Mouse (Mus musculus) neural tube, embryonic 11.5 days (tissue): ENCODE results near the gene Dzip1l. TPM values are rescaled to one million over a fixed set of nuclear protein-coding genes. Genes with fewer than 3 reads are reported as not detected.
"Not testable (repeated sequence)": the region's sequence is repeated elsewhere in the genome, so short reads cannot be mapped to it uniquely, and the experiment has no call there.

Experiments used
- ATAC-seq: fragments of 200-750 bp; cut with Nextera tagmentation; 2 replicates; pipeline ENCODE4 v1.8.0; 2017; ENCODE audit warnings: moderate number of reproducible peaks, mild to moderate bottlenecking, moderate TSS enrichment, moderate library complexity; ENCODE audit not compliant: insufficient read depth, low FRiP score, low TSS enrichment
- DNase-seq: peaks from one replicate; pipeline ENCODE4 v3.0.0-alpha.2; 2015; ENCODE audit warnings: low spot score
- H3K27ac ChIP-seq: fragments of 300-500 bp; sonication (generic); 2 replicates; pipeline ENCODE4 v1.5.1; 2014; ENCODE audit warnings: low read depth, mild to moderate bottlenecking, low read length
- H3K27me3 ChIP-seq: fragments of 300-500 bp; sonication (generic); 2 replicates; pipeline ENCODE4 v1.6.1; 2014; ENCODE audit warnings: mild to moderate bottlenecking, low read length, mixed read lengths; ENCODE audit not compliant: control insufficient read depth, insufficient read depth
- H3K36me3 ChIP-seq: fragments of 300-500 bp; sonication (generic); 2 replicates; pipeline ENCODE4 v1.6.1; 2014; ENCODE audit warnings: mild to moderate bottlenecking, low read length, moderate library complexity, mixed read lengths; ENCODE audit not compliant: control insufficient read depth, insufficient read depth
- H3K4me1 ChIP-seq: fragments of 300-500 bp; sonication (generic); 2 replicates; pipeline ENCODE4 v1.6.1; 2014; ENCODE audit warnings: low read length, mixed read lengths; ENCODE audit not compliant: control insufficient read depth, insufficient read depth
- H3K4me2 ChIP-seq: fragments of 300-500 bp; sonication (generic); 2 replicates; pipeline ENCODE4 v1.6.1; 2014; ENCODE audit warnings: low read depth, mild to moderate bottlenecking, moderate library complexity
- H3K4me3 ChIP-seq: fragments of 300-500 bp; sonication (generic); 2 replicates; pipeline ENCODE4 v1.5.1; 2014; ENCODE audit warnings: low read depth, low read length
- H3K9ac ChIP-seq: fragments of 300-500 bp; sonication (generic); 2 replicates; pipeline ENCODE4 v1.6.1; 2014; ENCODE audit warnings: mild to moderate bottlenecking, low read length
- H3K9me3 ChIP-seq: fragments of 300-500 bp; sonication (generic); 2 replicates; pipeline ENCODE4 v1.6.1; 2016; ENCODE audit warnings: low read length; ENCODE audit not compliant: control insufficient read depth
- WGBS: fragments of 180-500 bp; shearing (Covaris S2); extraction: QIAGEN DNeasy Blood & Tissue Kit; methylation state at CpG from one replicate; pipeline ENCODE4 v1.1.7; 2014; 5-methylcytosine and 5-hydroxymethylcytosine counted together
- polyA plus RNA-seq: library from polyadenylated mRNA; unstranded; fragments of >200 nt; fragmentation: Nextera tagmentation; extraction: Ambion mirVana; gene quantifications from 2 replicates; pipeline ENCODE4 v1.2.1, GENCODE M21; 2014

The Dzip1l gene
- polyA plus RNA-seq, result 14.5 and 15.5 TPM in 2 replicates

GRCm38 (mm10) chr9:99629281-99630011 lies at the start of gene Dzip1l:
Dzip1l (plus strand) TSS chr9:99629496.
- peaks cover 12% of the 10 kb centered on the region for H3K4me1 ChIP-seq
- peak within 1 kb of the TSS; percentile 44 for H3K4me2 ChIP-seq
- H3K9me3 ChIP-seq, result no peaks in the 10 kb centered on the region
- no peaks in the 10 kb centered on the region for H3K27me3 ChIP-seq
- peak within 1 kb of the TSS; percentile 47 for H3K4me3 ChIP-seq
- peak within 1 kb of the TSS; percentile 80 for H3K9ac ChIP-seq
- H3K36me3 ChIP-seq, result no peaks in the 10 kb centered on the region
- under 1% methylated on average over 44 of the region's 44 CpGs for WGBS
- peak within 1 kb of the TSS; percentile 45 for H3K27ac ChIP-seq
- peak; percentile 92 for ATAC-seq
- peak; percentile 84 for DNase-seq

GRCm38 (mm10) chr9:99580655-99581054 lies 48.6 kb upstream of the Dzip1l start:
- H3K4me3 ChIP-seq, result no peak overlapping the region
- WGBS, result 52% methylated on average over 2 of the region's 2 CpGs
- DNase-seq (peak; percentile 19), ATAC-seq (no peak)
- H3K27me3 ChIP-seq, result no peaks in the 10 kb centered on the region
- H3K27ac ChIP-seq, result no peak overlapping the region
- H3K9ac ChIP-seq, result no peak overlapping the region
- H3K9me3 ChIP-seq, result no peaks in the 10 kb centered on the region
- peaks cover 14% of the 10 kb centered on the region for H3K36me3 ChIP-seq
- no peak overlapping the region for H3K4me2 ChIP-seq
- H3K4me1 ChIP-seq, result peaks cover 2% of the 10 kb centered on the region; the same call in 1 of the 2 replicates

- H3K4me2 ChIP-seq, result no peak overlapping the region
- H3K9ac ChIP-seq, result no peak overlapping the region
- no peaks in the 10 kb centered on the region for H3K27me3 ChIP-seq
- no peak overlapping the region for H3K27ac ChIP-seq
- H3K4me3 ChIP-seq, result no peak overlapping the region
- H3K36me3 ChIP-seq, result peaks cover 10% of the 10 kb centered on the region
- no peaks in the 10 kb centered on the region for H3K9me3 ChIP-seq
- DNase-seq (peak; percentile 64), ATAC-seq (no peak)
- no peaks in the 10 kb centered on the region for H3K4me1 ChIP-seq
- 30% methylated on average over 8 of the region's 8 CpGs for WGBS
Measured at GRCm38 (mm10) chr9:99587505-99588202, 41.6 kb upstream of the Dzip1l start.

- Histone ChIP-seq H3K36me3 (no peaks in the 10 kb centered on the region), H3K4me2 (no peak overlapping the region), H3K9ac (no peak overlapping the region), H3K27me3 (no peaks in the 10 kb centered on the region), H3K9me3 (no peaks in the 10 kb centered on the region), H3K4me3 (no peak overlapping the region), H3K27ac (no peak overlapping the region), H3K4me1 (no peaks in the 10 kb centered on the region)
- no peak for DNase-seq
- ATAC-seq, result no peak
- 83% methylated on average over 8 of the region's 8 CpGs for WGBS
Measured at GRCm38 (mm10) chr9:99591144-99591543, 38.2 kb upstream of the Dzip1l start.

- ATAC-seq, H3K4me2 ChIP-seq, DNase-seq, H3K4me3 ChIP-seq, H3K9ac ChIP-seq, H3K27me3 ChIP-seq, H3K27ac ChIP-seq, H3K9me3 ChIP-seq, H3K36me3 ChIP-seq, H3K4me1 ChIP-seq: not testable (repeated sequence)
- WGBS, result 96% methylated on average over 6 of the region's 6 CpGs
Measured at GRCm38 (mm10) chr9:99599127-99599526, 30.2 kb upstream of the Dzip1l start.

GRCm38 (mm10) chr9:99603566-99603965 lies 25.7 kb upstream of the Dzip1l start:
- H3K9me3 ChIP-seq, result no peaks in the 10 kb centered on the region
- H3K4me3 ChIP-seq, result no peak overlapping the region
- H3K4me2 ChIP-seq, result no peak overlapping the region
- no peak overlapping the region for H3K9ac ChIP-seq
- no peaks in the 10 kb centered on the region for H3K27me3 ChIP-seq
- no peaks in the 10 kb centered on the region for H3K4me1 ChIP-seq
- no peak for ATAC-seq
- H3K36me3 ChIP-seq, result no peaks in the 10 kb centered on the region
- WGBS, result 83% methylated on average over 2 of the region's 2 CpGs
- DNase-seq, result no peak
- no peak overlapping the region for H3K27ac ChIP-seq

GRCm38 (mm10) chr9:99612202-99612601 lies 17.1 kb upstream of the Dzip1l start, which contains the start of gene A4gnt:
A4gnt (plus strand) TSS chr9:99612502.
- ATAC-seq, result no peak
- no peak for DNase-seq
- 67% methylated on average over 2 of the region's 2 CpGs for WGBS
- Histone ChIP-seq H3K27ac (no peak within 1 kb of the TSS), H3K4me2 (no peak within 1 kb of the TSS), H3K9ac (no peak within 1 kb of the TSS), H3K4me1 (no peaks in the 10 kb centered on the region), H3K9me3 (no peaks in the 10 kb centered on the region), H3K4me3 (no peak within 1 kb of the TSS), H3K27me3 (no peaks in the 10 kb centered on the region), H3K36me3 (no peaks in the 10 kb centered on the region)

GRCm38 (mm10) chr9:99619688-99620087 lies 9.6 kb upstream of the Dzip1l start:
- Histone ChIP-seq H3K4me1 (no peaks in the 10 kb centered on the region), H3K36me3 (no peaks in the 10 kb centered on the region), H3K9me3 (no peaks in the 10 kb centered on the region), H3K27me3 (no peaks in the 10 kb centered on the region), H3K4me3 (no peak overlapping the region), H3K9ac (no peak overlapping the region), H3K27ac (no peak overlapping the region), H3K4me2 (no peak overlapping the region)
- DNase-seq (no peak), ATAC-seq (no peak)
- 95% methylated on average over 7 of the region's 8 CpGs for WGBS

GRCm38 (mm10) chr9:99620196-99620595 lies 9.1 kb upstream of the Dzip1l start:
- Histone ChIP-seq H3K9ac (no peak overlapping the region), H3K4me3 (no peak overlapping the region), H3K27ac (no peak overlapping the region), H3K36me3 (no peaks in the 10 kb centered on the region), H3K27me3 (no peaks in the 10 kb centered on the region), H3K4me2 (no peak overlapping the region), H3K9me3 (no peaks in the 10 kb centered on the region), H3K4me1 (no peaks in the 10 kb centered on the region)
- WGBS, result 94% methylated on average over 11 of the region's 11 CpGs
- no peak for ATAC-seq
- no peak for DNase-seq
